Mouse (Mus musculus): ENCODE measurements around the gene Parn. TPM values are rescaled to one million over a fixed set of nuclear protein-coding genes. Genes with fewer than 3 reads are reported as not detected.

Gene Parn
- total and polyA plus RNA-seq, 3 experiments = 48.7 to 88.6 (median 62.6) TPM

GRCm38 (mm10) chr16:13538213-13538932 is 129.6 kb downstream of the Parn start:
- Histone ChIP-seq H3K9ac (ENCODE audit: insufficient read depth, low read depth) (no peak overlapping the region), H3K4me2 (ENCODE audit: insufficient read depth, low read depth, poor library complexity, severe bottlenecking) (no peak overlapping the region), H3K4me3 (replicated peaks in 1 of 3; ENCODE audit: low read depth in 2 of 3, low read length in 2 of 3, poor library complexity in 1 of 3) (no peak overlapping the region), H3K4me1 (ENCODE audit: control insufficient read depth in 1 of 2, insufficient read depth in 2 of 2) (peaks cover 0 to 20% of the 10 kb centered on the region in 2 experiments; a peak in 2 of 4 replicates), H3K79me2 (replicated peaks; ENCODE audit: control insufficient read depth, extremely low read depth, insufficient read depth, poor library complexity, severe bottlenecking) (no peaks in the 10 kb centered on the region), H3K36me3 (replicated peaks in 1 of 2; ENCODE audit: control insufficient read depth in 1 of 2, insufficient read depth in 1 of 2, low read length in 1 of 2) (peaks cover 22 to 71% of the 10 kb centered on the region in 2 experiments), H3K27ac (ENCODE audit: insufficient read depth, low read depth) (no peak overlapping the region), H3K9me3 (replicated peaks; ENCODE audit: low read length) (no peaks in the 10 kb centered on the region), H3K27me3 (replicated peaks) (no peaks in the 10 kb centered on the region)
- in situ Hi-C loops (cut with MboI; ENCODE audit: low pct_ligation_motif_present, low pct_unique_long_range_greater_than_20kb, low sequenced_read_pairs) = loop anchor here (10.0 kb wide), 1 partner anchor 196 kb away; the partner anchor contains the start of gene Pla2g10
- TF ChIP-seq BHLHE40 (IDR thresholded peaks at IDR 0.05; ENCODE audit: low read depth, low read length) (no peak), MYC (IDR thresholded peaks at IDR 0.05; ENCODE audit: low read depth, low read length) (no peak), MXI1 (IDR thresholded peaks at IDR 0.05; ENCODE audit: low read depth, low read length) (no peak), TBP (conservative IDR thresholded peaks at IDR 0.05; ENCODE audit: low read depth, low read length) (no peak), ZC3H11A (IDR thresholded peaks at IDR 0.05; ENCODE audit: low read depth, low read length) (no peak), ZKSCAN1 (IDR thresholded peaks at IDR 0.05; ENCODE audit: borderline replicate concordance, low read depth, low read length) (no peak), ZMIZ1 (IDR thresholded peaks at IDR 0.05; ENCODE audit: low read depth, low read length) (no peak), ELF1 (IDR thresholded peaks at IDR 0.05; ENCODE audit: low read depth, low read length) (no peak), TCF12 (IDR thresholded peaks at IDR 0.05; ENCODE audit: low read depth, low read length) (no peak), HCFC1 (IDR thresholded peaks at IDR 0.05; ENCODE audit: low read depth, low read length) (no peak), POLR2AphosphoS2 (IDR thresholded peaks at IDR 0.05; ENCODE audit: low read depth, low read length) (no peak), E2F4 (IDR thresholded peaks at IDR 0.05; ENCODE audit: insufficient replicate concordance, low read depth, low read length) (no peak)
- dilution Hi-C loops (cut with MboI; ENCODE audit: extremely low pct_ligation_motif_present, extremely low pct_unique_long_range_greater_than_20kb, low sequenced_read_pairs) = no loop called here
- no peak for DNase-seq (ENCODE audit: extremely low read depth)

- no peak for TF ChIP-seq KAT2A (IDR thresholded peaks at IDR 0.05; ENCODE audit: insufficient replicate concordance, low read length)
- no peak for TF ChIP-seq POLR2AphosphoS2 (IDR thresholded peaks at IDR 0.05; ENCODE audit: low read depth, low read length)
- TF ChIP-seq ZNF384 (IDR thresholded peaks at IDR 0.05; ENCODE audit: low read depth, low read length) = no peak
- no peak for TF ChIP-seq CTCF (conservative IDR thresholded peaks at IDR 0.05 in 1 of 2, IDR thresholded peaks at IDR 0.05 in 1 of 2; ENCODE audit: low read depth in 2 of 2, low read length in 2 of 2)
- TF ChIP-seq ZC3H11A (IDR thresholded peaks at IDR 0.05; ENCODE audit: low read depth, low read length) = no peak
- TF ChIP-seq GABPA (IDR thresholded peaks at IDR 0.05; ENCODE audit: insufficient replicate concordance, low read depth, low read length) = no peak
- TF ChIP-seq PAX5 (IDR thresholded peaks at IDR 0.05; ENCODE audit: low read length) = no peak
- no peak for TF ChIP-seq HCFC1 (IDR thresholded peaks at IDR 0.05; ENCODE audit: low read depth, low read length)
- TF ChIP-seq SIN3A (IDR thresholded peaks at IDR 0.05; ENCODE audit: low read length) = no peak
- TF ChIP-seq JUN (IDR thresholded peaks at IDR 0.05; ENCODE audit: insufficient read depth, low read depth, low read length) = no peak
- TF ChIP-seq USF2 (conservative IDR thresholded peaks at IDR 0.05; ENCODE audit: low read depth, low read length) = no peak
- TF ChIP-seq MXI1 (IDR thresholded peaks at IDR 0.05; ENCODE audit: low read depth, low read length) = no peak
- TF ChIP-seq MEF2A (IDR thresholded peaks at IDR 0.05; ENCODE audit: borderline replicate concordance, low read depth, low read length) = no peak
- TF ChIP-seq CHD1 (IDR thresholded peaks at IDR 0.05; ENCODE audit: low read depth, low read length) = no peak
- no peak for TF ChIP-seq CHD2 (IDR thresholded peaks at IDR 0.05; ENCODE audit: low read length)
- TF ChIP-seq JUND (conservative IDR thresholded peaks at IDR 0.05; ENCODE audit: low read depth, low read length) = no peak
- no peak for TF ChIP-seq ETS1 (conservative IDR thresholded peaks at IDR 0.05; ENCODE audit: low read depth, low read length)
- Histone ChIP-seq H3K9ac (ENCODE audit: insufficient read depth, low read depth) (no peak overlapping the region), H3K36me3 (replicated peaks in 1 of 2; ENCODE audit: control insufficient read depth in 1 of 2, insufficient read depth in 1 of 2, low read length in 1 of 2) (peaks cover 21 to 54% of the 10 kb centered on the region in 2 experiments), H3K4me2 (ENCODE audit: insufficient read depth, low read depth, poor library complexity, severe bottlenecking) (no peak overlapping the region), H3K79me2 (replicated peaks; ENCODE audit: control insufficient read depth, extremely low read depth, insufficient read depth, poor library complexity, severe bottlenecking) (no peaks in the 10 kb centered on the region), H3K4me1 (ENCODE audit: control insufficient read depth in 1 of 2, insufficient read depth in 2 of 2) (peaks cover 0 to 20% of the 10 kb centered on the region in 2 experiments; a peak in 2 of 4 replicates), H3K27ac (ENCODE audit: insufficient read depth, low read depth) (no peak overlapping the region), H3K27me3 (replicated peaks) (no peaks in the 10 kb centered on the region), H3K9me3 (replicated peaks; ENCODE audit: low read length) (no peaks in the 10 kb centered on the region), H3K4me3 (replicated peaks in 1 of 3; ENCODE audit: low read depth in 2 of 3, low read length in 2 of 3, poor library complexity in 1 of 3) (no peak overlapping the region)
- DNase-seq (ENCODE audit: extremely low read depth) = no peak
- in situ Hi-C loops (cut with MboI; ENCODE audit: low pct_ligation_motif_present, low pct_unique_long_range_greater_than_20kb, low sequenced_read_pairs) (loop anchor here (10.0 kb wide), 1 partner anchor 198 kb away; the partner anchor contains the start of gene Pla2g10), dilution Hi-C loops (cut with MboI; ENCODE audit: extremely low pct_ligation_motif_present, extremely low pct_unique_long_range_greater_than_20kb, low sequenced_read_pairs) (no loop called here)
These were observed 131.6 kb downstream of the Parn start for GRCm38 (mm10) chr16:13536404-13536803.
